Mouse (Mus musculus): Measurements from ENCODE around the gene Cd200r1.
"Not testable (repeated sequence)": the region's sequence is repeated elsewhere in the genome, so short reads cannot be mapped to it uniquely, and the experiment has no call there.

The Cd200r1 gene

GRCm38 (mm10) chr16:44766320-44766892, 870 bp downstream of the Cd200r1 start:
- DNase-seq (ENCODE audit: low read depth): peak; percentile 48

- DNase-seq (ENCODE audit: low read depth): peak; percentile 78
These were observed 2.0 kb downstream of the Cd200r1 start for GRCm38 (mm10) chr16:44767506-44767905.

- DNase-seq (ENCODE audit: low read depth): peak; percentile 88
These were observed 2.4 kb downstream of the Cd200r1 start for GRCm38 (mm10) chr16:44767967-44768366.

- peak; percentile 76 for DNase-seq (ENCODE audit: low read depth)
These were observed 7.0 kb downstream of the Cd200r1 start for GRCm38 (mm10) chr16:44772577-44772976.

GRCm38 (mm10) chr16:44773673-44774072, 8.1 kb downstream of the Cd200r1 start:
- peak; percentile 45 for DNase-seq (ENCODE audit: low read depth)

GRCm38 (mm10) chr16:44774201-44774600, 8.7 kb downstream of the Cd200r1 start:
- no peak for DNase-seq (ENCODE audit: low read depth)

- DNase-seq (ENCODE audit: low read depth): peak; percentile 93
These were observed 13.1 kb downstream of the Cd200r1 start for GRCm38 (mm10) chr16:44778538-44779147.

GRCm38 (mm10) chr16:44779494-44779893, 14.0 kb downstream of the Cd200r1 start:
- peak; percentile 63 for DNase-seq (ENCODE audit: low read depth)

GRCm38 (mm10) chr16:44780751-44781150, 15.2 kb downstream of the Cd200r1 start:
- DNase-seq (ENCODE audit: low read depth): peak; percentile 56

GRCm38 (mm10) chr16:44786934-44787333, 21.4 kb downstream of the Cd200r1 start:
- DNase-seq (ENCODE audit: low read depth): no peak

GRCm38 (mm10) chr16:44794416-44794815, 28.9 kb downstream of the Cd200r1 start:
- DNase-seq (ENCODE audit: low read depth): peak; percentile 56

GRCm38 (mm10) chr16:44805976-44806375, 40.4 kb downstream of the Cd200r1 start:
- DNase-seq (ENCODE audit: low read depth): no peak

GRCm38 (mm10) chr16:44810223-44810622, 44.7 kb downstream of the Cd200r1 start:
- peak; percentile 82 for DNase-seq (ENCODE audit: low read depth)

- peak; percentile 90 for DNase-seq (ENCODE audit: low read depth)
These were observed 46.0 kb downstream of the Cd200r1 start, which contains the start of gene Cd200r4 for GRCm38 (mm10) chr16:44811544-44811943. Gene Cd200r4, plus strand, starts transcription at chr16:44811733.

- DNase-seq (ENCODE audit: low read depth): peak; percentile 56
These were observed 47.0 kb downstream of the Cd200r1 start for GRCm38 (mm10) chr16:44812468-44813065.

GRCm38 (mm10) chr16:44818010-44818409, 52.5 kb downstream of the Cd200r1 start:
- no peak for DNase-seq (ENCODE audit: low read depth)

- peak; percentile 93 for DNase-seq (ENCODE audit: low read depth)
These were observed 55.0 kb downstream of the Cd200r1 start for GRCm38 (mm10) chr16:44820545-44820944.

- no peak for DNase-seq (ENCODE audit: low read depth)
These were observed 66.8 kb downstream of the Cd200r1 start for GRCm38 (mm10) chr16:44832286-44832685.

GRCm38 (mm10) chr16:44833189-44833588, 67.7 kb downstream of the Cd200r1 start:
- DNase-seq (ENCODE audit: low read depth): not testable (repeated sequence)

All from 416B (cell line).